Mouse (Mus musculus) kidney, adult 2 months (tissue): ENCODE results near the gene Tex26.

Experiments
- CTCF ChIP-seq: fragments of 200-500 bp; conservative IDR thresholded peaks from 2 replicates; pipeline ENCODE4 v1.5.1; 2011; ENCODE audit warnings: low read depth, mild to moderate bottlenecking, control low read depth, low read length, moderate library complexity, mixed read lengths; ENCODE audit not compliant: insufficient read depth, insufficient read length
- POLR2A ChIP-seq: fragments of 200-500 bp; IDR thresholded peaks from one replicate; pipeline ENCODE4 v1.6.1; 2011; ENCODE audit warnings: low read depth, low read length, control low read depth

DNA sequence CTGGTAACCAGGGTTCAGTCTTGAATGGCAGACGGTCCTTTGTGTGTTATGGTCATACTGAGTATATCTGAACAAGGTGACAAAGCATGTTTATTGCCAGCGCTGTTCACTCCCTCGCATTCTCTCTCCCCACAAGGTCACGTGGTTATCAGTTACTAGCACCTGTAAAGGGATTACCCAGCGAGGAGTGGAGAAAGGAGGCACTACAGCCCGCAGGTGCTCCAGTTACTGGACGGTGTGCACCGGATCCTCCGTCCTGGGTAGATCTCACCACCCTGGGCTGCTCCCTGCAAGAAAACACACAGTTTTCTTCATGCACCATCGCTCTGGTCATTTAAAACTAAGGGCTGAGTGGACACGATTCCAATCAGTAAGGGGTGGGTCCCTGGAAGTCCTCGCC, 44.8 kb downstream of the Tex26 start:
- TF ChIP-seq CTCF = no peak
- no peak for TF ChIP-seq POLR2A
